Mouse (Mus musculus): ENCODE measurements around the gene Pax9.

The Pax9 gene

DNA sequence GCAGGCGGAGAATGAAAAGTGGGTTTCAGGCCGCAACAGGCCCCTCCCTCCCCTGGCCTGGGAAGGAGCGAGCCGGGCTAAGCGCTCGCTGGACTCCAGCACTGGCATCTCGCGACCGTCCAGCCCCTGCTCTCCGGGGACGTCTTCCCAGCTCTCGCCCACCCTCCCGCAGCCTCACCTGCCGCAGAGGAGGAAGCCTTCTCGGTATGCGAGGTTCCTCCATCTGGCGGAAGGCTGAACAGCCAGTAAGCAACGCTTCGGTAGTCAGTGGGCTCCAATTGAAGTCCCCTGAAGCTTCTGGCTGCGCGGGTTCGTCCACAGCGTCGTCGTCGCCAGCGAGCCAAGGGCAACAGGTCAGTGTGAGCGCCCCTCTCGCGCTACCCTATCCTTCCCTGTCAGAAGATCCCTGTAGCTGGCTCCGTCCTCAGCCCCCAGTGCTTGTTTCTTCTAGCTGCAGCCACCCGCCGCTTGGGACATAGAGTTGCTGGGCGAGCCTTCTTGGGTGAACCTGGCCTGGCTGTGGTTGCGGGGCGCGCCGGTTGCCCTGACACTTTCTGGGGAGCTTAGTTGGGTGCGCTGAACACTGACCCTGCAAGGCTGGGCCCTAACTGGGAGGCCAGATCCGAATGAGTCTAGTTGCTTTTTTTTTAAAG is at the start of gene Pax9:
TSS of gene Pax9 (plus strand) at position 341 of the 653 bp plus-strand sequence.
- DNase-seq (ENCODE audit: low spot score), result no peak

DNA sequence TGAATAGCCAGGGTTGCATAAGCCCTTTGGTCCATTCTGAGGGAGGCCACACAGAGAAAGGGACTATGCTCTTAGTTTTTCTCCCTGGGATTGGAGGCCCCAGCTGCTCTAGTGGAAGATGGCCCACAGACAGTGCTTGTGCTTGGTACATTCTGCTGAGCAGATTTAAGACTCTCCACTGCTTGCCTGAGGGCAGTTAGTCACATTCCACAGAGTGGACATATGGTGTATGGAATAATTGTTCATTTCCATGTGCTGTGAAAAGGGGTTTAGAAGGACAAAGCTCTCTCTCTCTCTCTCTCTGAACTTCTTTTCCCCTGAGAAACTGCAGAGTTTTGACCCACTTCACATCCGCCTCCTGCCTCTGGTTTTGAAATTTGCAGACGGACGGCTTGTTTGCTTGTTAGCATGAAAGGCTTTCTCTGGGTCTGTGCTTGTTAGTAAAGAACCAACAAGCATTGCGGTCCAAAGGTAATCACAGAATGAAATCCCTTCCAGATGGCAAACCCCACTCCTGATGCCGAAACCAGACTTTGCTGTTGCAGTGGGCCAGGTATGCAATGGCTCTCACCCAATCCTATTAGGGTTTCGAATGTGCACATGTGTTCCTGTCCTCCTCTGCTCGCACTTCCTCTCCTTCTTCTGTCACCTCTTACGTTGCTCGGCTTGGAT is 22.0 kb upstream of the Pax9 start:
- DNase-seq (ENCODE audit: low spot score), result no peak

GRCm38 (mm10) chr12:56670795-56671194 is 20.8 kb upstream of the Pax9 start:
- no peak for DNase-seq (ENCODE audit: low spot score)

DNA sequence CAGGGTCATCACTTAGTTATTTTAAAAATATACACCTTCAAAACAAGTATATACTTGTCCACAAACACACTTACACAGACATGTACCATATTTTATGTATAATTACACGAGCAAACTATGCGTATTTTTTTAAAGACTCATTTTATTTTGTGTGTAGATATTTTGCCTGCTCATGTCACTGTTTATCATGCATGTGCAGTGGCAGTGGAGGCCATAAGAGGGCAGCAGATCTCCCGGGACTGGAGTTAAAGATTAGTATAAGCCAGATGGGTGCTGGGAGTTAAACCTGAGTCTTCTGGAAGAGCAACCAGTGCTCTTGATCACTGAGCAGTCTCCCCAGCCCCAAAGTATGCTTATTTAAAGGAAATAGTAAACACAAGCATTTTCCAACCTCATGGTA is 16.8 kb upstream of the Pax9 start:
- DNase-seq (ENCODE audit: low spot score), result no peak

- DNase-seq (ENCODE audit: low spot score), result no peak
These were observed 13.9 kb upstream of the Pax9 start for GRCm38 (mm10) chr12:56677620-56678019.

DNA sequence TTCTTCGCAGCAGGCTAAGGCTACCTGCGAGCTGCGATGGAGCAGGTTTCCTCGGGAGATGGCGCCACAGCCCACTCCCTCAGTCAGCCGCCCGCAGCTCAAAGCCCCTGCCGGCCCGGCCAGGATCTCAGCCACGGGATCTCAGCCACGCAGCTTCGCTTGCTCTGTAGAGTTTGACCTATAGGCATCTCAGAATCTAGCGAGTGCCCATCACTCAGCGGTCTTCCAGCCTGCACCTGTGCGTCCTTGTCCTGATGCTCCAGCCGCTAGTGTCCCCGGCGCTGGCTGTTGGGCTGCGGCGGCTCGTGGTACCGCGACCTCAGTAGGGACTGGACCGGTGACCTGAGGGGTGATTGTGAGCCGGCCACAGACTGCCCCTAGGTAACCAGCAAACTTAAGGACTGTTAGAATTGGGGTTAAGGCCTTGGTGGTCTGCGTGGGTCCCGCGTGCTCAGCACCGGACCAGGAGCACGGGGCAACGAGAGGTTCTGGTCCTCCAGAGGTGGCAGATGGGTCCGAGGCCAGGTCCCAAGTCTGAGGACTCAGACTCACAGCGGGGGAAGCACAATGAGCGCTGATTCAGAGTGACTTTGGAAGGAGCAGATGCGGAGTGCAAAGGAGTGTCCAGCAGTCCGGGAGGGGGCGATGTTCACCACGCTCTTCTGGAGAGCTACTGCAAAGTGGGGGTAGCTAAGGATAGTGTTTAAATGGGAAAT is 10.3 kb upstream of the Pax9 start:
- no peak for DNase-seq (ENCODE audit: low spot score)

- DNase-seq (ENCODE audit: low spot score), result no peak
These were observed 3.7 kb upstream of the Pax9 start for GRCm38 (mm10) chr12:56687640-56688481.

DNA sequence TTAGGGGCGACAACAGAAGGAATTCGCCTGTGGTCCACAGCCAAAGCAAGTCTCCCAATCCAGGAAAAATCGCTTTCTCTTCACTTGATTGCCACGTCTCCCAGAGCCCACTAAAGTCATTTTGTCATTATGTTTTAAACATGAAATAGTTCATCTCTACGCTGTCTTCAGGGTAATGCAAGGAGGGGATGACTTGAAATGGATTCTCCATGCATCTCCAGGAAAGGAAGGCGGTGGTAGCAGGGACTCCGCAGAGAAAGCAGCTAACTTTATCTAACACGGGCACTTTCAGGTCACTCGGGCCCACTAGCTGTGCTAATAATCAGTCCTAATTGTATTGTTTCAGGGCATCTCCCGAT is 3.1 kb upstream of the Pax9 start:
- no peak for DNase-seq (ENCODE audit: low spot score)

GRCm38 (mm10) chr12:56688920-56689319 is 2.6 kb upstream of the Pax9 start:
- no peak for DNase-seq (ENCODE audit: low spot score)

DNA sequence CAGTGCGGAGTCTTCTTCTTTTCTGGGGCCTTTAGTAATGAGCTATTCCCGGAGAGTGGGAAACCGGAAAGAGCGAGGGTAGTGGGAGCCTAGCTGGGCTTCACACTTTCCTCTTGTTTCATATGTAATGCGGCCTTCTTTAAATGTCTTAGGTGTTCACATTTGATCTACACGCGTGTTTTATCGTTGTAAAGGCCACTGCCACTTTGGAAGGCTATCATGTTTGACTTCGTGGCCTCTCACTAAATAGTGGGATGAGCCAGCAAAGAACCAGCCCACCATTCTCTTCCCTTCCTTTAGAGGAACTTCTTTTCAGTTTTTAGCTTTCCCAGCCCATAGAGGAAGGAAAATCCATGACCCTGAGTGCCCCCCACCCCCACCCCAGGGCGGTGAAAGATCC is 2.2 kb upstream of the Pax9 start:
- DNase-seq (ENCODE audit: low spot score), result no peak

DNA sequence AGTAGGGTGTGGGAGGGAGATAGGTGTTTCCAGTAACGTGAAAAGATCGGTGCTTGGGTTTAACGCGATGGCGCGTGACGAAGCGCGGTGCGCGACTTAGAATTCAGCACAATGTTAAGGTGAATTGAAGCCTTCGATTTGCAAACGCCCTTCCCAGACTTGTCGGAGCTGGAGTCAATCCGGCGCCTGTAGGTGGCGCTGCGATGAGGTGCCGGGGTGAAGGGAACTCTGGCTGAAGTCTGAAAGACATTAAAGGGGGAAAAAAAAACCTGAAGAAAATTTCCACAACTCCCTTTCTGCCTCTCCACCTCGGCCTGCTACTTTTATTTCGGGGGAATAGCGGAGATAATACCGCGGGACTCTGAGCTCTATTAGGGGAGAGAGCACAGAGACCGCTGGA is 1.8 kb upstream of the Pax9 start:
- no peak for DNase-seq (ENCODE audit: low spot score)

GRCm38 (mm10) chr12:56690366-56690765 is 1.2 kb upstream of the Pax9 start:
- no peak for DNase-seq (ENCODE audit: low spot score)

- DNase-seq (ENCODE audit: low spot score), result no peak
These were observed 566 bp upstream of the Pax9 start for GRCm38 (mm10) chr12:56691001-56691400.

- DNase-seq (ENCODE audit: low spot score), result no peak
These were observed 969 bp downstream of the Pax9 start for GRCm38 (mm10) chr12:56692536-56692935.

GRCm38 (mm10) chr12:56693411-56694098 is 2.0 kb downstream of the Pax9 start:
- DNase-seq (ENCODE audit: low spot score), result no peak

DNA sequence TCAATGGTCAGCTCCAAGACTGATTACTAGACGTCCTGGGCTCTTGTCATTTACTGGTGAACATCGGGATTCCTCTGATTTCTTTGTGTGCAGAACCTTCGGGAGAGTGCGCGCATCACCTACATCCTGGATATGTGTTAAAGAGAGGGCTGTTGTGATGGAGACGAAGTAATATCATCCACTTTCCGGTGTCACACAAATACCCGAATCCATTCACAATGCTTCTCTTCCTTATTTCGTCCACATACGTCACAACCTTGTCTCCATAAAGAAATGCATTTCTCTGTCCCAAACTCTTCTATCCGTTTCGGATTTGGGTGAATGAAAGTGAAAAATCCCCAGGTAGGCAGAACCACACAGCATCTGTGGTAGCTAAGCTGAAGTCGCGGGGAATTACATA is 2.8 kb downstream of the Pax9 start:
- DNase-seq (ENCODE audit: low spot score), result no peak

GRCm38 (mm10) chr12:56694936-56695335 is 3.4 kb downstream of the Pax9 start:
- no peak for DNase-seq (ENCODE audit: low spot score)

GRCm38 (mm10) chr12:56695358-56696173 is 4.0 kb downstream of the Pax9 start:
- no peak for DNase-seq (ENCODE audit: low spot score)

GRCm38 (mm10) chr12:56696174-56697010 is 4.8 kb downstream of the Pax9 start:
- DNase-seq (ENCODE audit: low spot score), result no peak

Measured in layer of hippocampus, adult 9-10 months (tissue).